Mouse (Mus musculus): ENCODE data around the gene Cby1. TPM values are rescaled to one million over a fixed set of nuclear protein-coding genes. Genes with fewer than 3 reads are reported as not detected.

Cby1 gene
- total and polyA plus RNA-seq, 2 experiments from 2014 or later, result 70.3 to 119 TPM

DNA sequence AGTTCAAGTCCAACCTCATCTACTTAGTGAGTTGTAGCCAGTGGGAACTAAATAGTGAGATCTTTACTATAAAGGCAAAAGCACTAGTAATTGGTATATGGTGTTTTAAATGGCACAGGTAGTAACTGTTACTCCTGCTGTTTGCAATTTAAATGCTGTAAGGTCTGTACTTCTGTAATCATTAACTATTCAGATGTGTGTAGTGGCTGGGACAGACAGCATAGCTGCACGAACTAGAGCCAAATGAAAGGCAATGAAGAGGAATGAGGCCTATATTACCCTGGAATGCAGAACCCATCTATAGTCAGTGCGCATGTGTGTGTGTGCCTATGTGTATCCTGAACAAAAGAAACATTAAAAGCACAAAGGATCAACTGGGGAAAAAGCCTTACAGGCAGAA, 18.9 kb downstream of the Cby1 start:
- Histone ChIP-seq H3K36me3 (ENCODE audit: insufficient read depth) (peaks cover 37% of the 10 kb centered on the region), H3K4me2 (ENCODE audit: low read depth) (no peak overlapping the region), H3K4me3 (ENCODE audit: low read depth, low read length) (no peak overlapping the region), H3K4me1 (ENCODE audit: insufficient read depth) (no peaks in the 10 kb centered on the region), H3K27ac (ENCODE audit: low read depth, low read length) (no peak overlapping the region), H3K27me3 (ENCODE audit: insufficient read depth, low read length) (no peaks in the 10 kb centered on the region), H3K9me3 (ENCODE audit: low read length) (no peaks in the 10 kb centered on the region), H3K9ac (no peak overlapping the region)
- ATAC-seq, result no peak
- TF ChIP-seq CTCF (IDR thresholded peaks at IDR 0.05; ENCODE audit: low read depth), result no peak
- DNase-seq, result no peak
- WGBS, result 86% methylated on average over 2 of the region's 2 CpGs

DNA sequence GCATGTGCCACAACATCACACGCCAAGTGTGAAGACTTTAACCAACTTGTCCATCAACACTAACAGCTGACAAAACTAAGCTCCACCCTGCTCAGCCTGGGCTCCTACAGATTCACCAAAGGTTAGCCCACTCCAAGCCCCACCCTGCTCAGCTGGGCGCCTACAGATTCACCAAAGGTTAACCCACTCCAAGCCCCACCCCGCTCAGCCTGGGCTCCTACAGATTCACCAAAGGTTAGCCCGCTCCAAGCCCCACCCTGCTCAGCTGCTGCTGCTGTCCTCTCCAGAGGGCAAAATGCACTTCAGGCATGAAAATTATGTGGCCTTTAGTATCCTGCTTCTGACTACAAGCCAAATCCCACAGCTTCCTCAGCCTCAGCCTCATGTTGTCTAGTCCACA, 23.0 kb downstream of the Cby1 start:
- no peak for DNase-seq
- no peak for ATAC-seq
- Histone ChIP-seq H3K4me2 (ENCODE audit: low read depth) (no peak overlapping the region), H3K27me3 (ENCODE audit: insufficient read depth, low read length) (no peaks in the 10 kb centered on the region), H3K4me1 (ENCODE audit: insufficient read depth) (peaks cover 31% of the 10 kb centered on the region), H3K9ac (no peak overlapping the region), H3K9me3 (ENCODE audit: low read length) (no peaks in the 10 kb centered on the region), H3K4me3 (ENCODE audit: low read depth, low read length) (no peak overlapping the region), H3K27ac (ENCODE audit: low read depth, low read length) (no peak overlapping the region), H3K36me3 (ENCODE audit: insufficient read depth) (0 out of 2 replicates have a peak, but pooled peaks cover 2% of the 10 kb centered on the region)
- TF ChIP-seq CTCF (IDR thresholded peaks at IDR 0.05; ENCODE audit: low read depth), result no peak
- 85% methylated on average over 4 of the region's 4 CpGs for WGBS

DNA sequence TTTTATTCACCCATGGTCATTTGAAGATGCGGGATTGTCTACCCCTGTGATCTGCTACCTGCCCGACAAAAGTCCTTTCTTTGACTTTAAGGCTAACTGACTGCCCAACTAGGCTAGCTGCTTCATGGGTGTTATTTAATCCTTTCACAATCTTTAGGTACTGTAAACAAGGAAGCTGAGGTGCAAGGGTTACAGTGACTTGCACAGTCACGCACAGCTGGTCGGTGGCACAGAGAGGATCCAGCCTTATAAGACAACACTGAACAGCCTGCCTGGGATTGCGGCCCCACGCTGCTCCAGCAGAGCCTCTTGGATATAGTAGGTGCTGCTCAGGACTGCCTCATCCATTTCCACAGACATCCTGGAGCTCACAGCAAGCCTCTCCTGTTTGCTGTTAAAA, 24.1 kb downstream of the Cby1 start:
- no peak for TF ChIP-seq CTCF (IDR thresholded peaks at IDR 0.05; ENCODE audit: low read depth)
- H3K9me3 ChIP-seq (ENCODE audit: low read length), result no peaks in the 10 kb centered on the region
- ATAC-seq (no peak), DNase-seq (no peak)
- 86% methylated on average over 6 of the region's 6 CpGs for WGBS
- peaks cover 31% of the 10 kb centered on the region for H3K4me1 ChIP-seq (ENCODE audit: insufficient read depth)
- peak overlapping the region; percentile 70 for H3K4me2 ChIP-seq (ENCODE audit: low read depth)
- H3K27me3 ChIP-seq (ENCODE audit: insufficient read depth, low read length), result no peaks in the 10 kb centered on the region
- H3K27ac ChIP-seq (ENCODE audit: low read depth, low read length), result no peak overlapping the region
- H3K36me3 ChIP-seq (ENCODE audit: insufficient read depth), result no peaks in the 10 kb centered on the region
- no peak overlapping the region for H3K9ac ChIP-seq
- no peak overlapping the region for H3K4me3 ChIP-seq (ENCODE audit: low read depth, low read length)

DNA sequence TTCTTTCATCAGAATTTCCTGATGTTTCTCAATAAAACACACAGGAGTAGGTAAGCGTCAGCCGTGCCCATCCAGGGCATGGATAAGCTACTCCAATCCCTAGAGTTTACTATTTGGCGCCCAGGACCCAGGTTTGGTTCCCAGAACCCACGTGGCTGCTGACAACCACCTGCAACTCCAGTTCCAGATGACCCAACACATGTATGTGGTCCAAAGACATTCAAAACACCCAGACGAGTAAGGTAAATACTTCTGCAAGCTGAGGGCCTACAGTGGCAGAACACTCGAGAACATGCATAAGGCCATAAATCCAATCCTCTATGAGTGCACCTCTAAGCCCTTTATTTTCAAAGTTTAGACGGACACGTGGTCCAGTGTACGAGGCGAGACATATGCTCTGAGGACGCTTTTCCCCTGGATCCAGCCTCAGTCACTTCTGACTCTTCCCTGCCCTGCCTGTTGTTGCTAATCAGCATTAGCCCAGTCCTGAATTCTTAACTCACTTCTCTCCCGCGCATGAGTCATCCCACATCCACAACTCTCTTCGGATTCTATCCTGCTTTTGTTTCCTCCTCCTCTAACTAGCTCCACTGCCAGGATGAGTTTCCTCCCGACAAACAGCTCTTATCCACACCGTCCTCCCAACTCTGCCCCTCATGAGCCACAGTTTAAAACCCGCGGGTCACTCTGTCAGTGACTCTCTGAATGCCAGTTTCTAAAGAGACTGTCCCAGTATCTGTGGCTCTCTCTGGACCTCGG, 24.9 kb downstream of the Cby1 start:
- Histone ChIP-seq H3K4me3 (ENCODE audit: low read depth, low read length) (peak overlapping the region; percentile 71), H3K27ac (ENCODE audit: low read depth, low read length) (no peak overlapping the region), H3K4me1 (ENCODE audit: insufficient read depth) (peaks cover 31% of the 10 kb centered on the region), H3K9ac (peak overlapping the region; percentile 71), H3K27me3 (ENCODE audit: insufficient read depth, low read length) (no peaks in the 10 kb centered on the region), H3K36me3 (ENCODE audit: insufficient read depth) (no peaks in the 10 kb centered on the region), H3K9me3 (ENCODE audit: low read length) (no peaks in the 10 kb centered on the region), H3K4me2 (ENCODE audit: low read depth) (peak overlapping the region; percentile 70)
- ATAC-seq (no peak), DNase-seq (no peak)
- no peak for TF ChIP-seq CTCF (IDR thresholded peaks at IDR 0.05; ENCODE audit: low read depth)
- 68% methylated on average over 19 of the region's 19 CpGs for WGBS

DNA sequence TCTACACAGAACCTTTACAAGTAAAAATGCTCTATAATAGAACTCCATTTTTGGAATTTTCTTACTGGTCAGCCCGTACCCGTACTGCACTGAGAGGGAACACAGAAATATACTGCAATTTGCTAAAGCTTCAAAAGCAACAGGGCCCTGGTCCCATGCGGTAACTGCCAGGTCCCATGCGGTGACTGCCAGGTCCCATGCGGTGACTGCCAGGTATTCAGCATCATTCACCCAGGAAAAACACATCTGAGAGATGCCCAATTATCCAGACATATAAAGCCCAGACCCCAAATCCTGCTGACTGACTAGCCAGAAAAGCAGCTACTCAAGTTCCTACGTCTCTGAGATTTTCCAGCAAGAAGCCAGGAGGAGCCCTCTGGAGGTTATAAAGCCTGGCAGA, 25.6 kb downstream of the Cby1 start:
- H3K9me3 ChIP-seq (ENCODE audit: low read length), result no peaks in the 10 kb centered on the region
- H3K27me3 ChIP-seq (ENCODE audit: insufficient read depth, low read length), result no peaks in the 10 kb centered on the region
- H3K9ac ChIP-seq, result peak overlapping the region; percentile 71
- peak overlapping the region; percentile 71 for H3K4me3 ChIP-seq (ENCODE audit: low read depth, low read length)
- DNase-seq (no peak), ATAC-seq (no peak)
- H3K4me1 ChIP-seq (ENCODE audit: insufficient read depth), result peaks cover 31% of the 10 kb centered on the region
- peak overlapping the region; percentile 70 for H3K4me2 ChIP-seq (ENCODE audit: low read depth)
- H3K36me3 ChIP-seq (ENCODE audit: insufficient read depth), result no peaks in the 10 kb centered on the region
- TF ChIP-seq CTCF (IDR thresholded peaks at IDR 0.05; ENCODE audit: low read depth), result no peak
- WGBS, result 52% methylated on average over 6 of the region's 6 CpGs
- no peak overlapping the region for H3K27ac ChIP-seq (ENCODE audit: low read depth, low read length)

DNA sequence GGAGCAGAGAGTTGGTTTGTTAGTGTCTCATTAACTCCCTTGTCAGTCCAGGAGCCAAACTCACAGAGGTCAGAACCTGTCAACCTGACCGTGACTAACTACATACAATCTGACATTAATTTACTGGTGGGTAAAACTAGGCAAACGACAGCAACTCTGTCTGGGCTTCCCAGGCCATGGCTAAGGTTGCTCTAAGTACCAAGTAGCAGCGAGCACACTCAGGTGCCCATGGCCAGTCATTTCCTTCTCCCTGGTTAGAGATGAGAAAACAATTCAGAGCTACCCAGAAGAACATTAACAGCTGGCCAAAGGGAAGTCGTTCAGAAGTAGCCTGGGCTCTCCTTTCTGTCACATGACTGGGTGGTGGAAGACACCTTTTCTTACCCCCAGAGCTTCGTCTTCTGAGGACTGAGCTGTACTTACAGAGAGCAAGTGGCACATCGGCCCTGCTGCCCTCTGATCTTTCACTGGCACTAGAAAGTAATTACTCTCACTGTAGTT, 26.2 kb downstream of the Cby1 start:
- Histone ChIP-seq H3K4me1 (ENCODE audit: insufficient read depth) (peaks cover 31% of the 10 kb centered on the region), H3K4me3 (ENCODE audit: low read depth, low read length) (peak overlapping the region; percentile 71), H3K9me3 (ENCODE audit: low read length) (no peaks in the 10 kb centered on the region), H3K9ac (peak overlapping the region; percentile 71), H3K4me2 (ENCODE audit: low read depth) (peak overlapping the region; percentile 70), H3K27ac (ENCODE audit: low read depth, low read length) (no peak overlapping the region), H3K36me3 (ENCODE audit: insufficient read depth) (no peaks in the 10 kb centered on the region), H3K27me3 (ENCODE audit: insufficient read depth, low read length) (no peaks in the 10 kb centered on the region)
- ATAC-seq (no peak), DNase-seq (no peak)
- 38% methylated on average over 6 of the region's 6 CpGs for WGBS
- TF ChIP-seq CTCF (IDR thresholded peaks at IDR 0.05; ENCODE audit: low read depth), result no peak

DNA sequence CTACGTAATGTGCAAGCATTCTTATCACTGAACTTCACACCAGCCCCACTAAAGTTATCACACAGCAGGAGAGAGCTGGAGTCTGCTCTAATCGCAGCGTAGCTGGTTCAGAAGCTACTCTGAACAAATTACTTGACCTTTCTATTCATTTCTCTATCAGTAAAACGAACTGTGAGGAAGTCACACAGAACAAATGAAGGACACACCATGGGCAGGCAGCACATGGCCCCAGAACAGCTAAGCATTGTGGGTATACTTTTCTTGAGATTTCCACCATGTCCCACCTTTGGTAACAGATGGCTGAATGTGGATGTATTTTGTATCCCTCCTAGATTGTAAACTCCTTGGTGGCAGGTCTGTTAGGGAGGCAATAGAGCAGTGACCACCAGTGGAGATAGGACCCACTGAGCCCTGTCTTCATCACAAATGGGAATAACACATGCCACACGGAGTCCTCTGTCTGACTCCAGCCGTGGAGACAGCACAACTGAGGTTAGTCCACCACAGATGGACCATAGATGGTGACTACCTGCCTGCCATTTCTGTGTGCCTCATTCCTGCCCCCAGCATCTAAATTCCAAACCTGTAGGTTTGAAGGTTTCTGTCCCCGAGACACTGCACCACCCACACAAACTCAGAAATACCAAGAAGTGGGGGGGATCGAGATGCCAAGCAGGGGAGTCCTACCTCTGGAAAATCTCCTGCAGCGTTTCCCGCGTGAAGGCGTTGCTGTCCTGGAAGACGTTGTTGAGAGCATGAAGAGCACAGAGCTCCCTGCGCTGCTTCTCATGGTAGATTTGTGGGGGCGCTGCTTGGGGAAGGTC, 27.3 kb downstream of the Cby1 start:
- 12% methylated on average over 15 of the region's 15 CpGs for WGBS
- H3K36me3 ChIP-seq (ENCODE audit: insufficient read depth), result no peaks in the 10 kb centered on the region
- peak overlapping the region; percentile 71 for H3K9ac ChIP-seq
- no peaks in the 10 kb centered on the region for H3K27me3 ChIP-seq (ENCODE audit: insufficient read depth, low read length)
- DNase-seq, result no peak
- H3K9me3 ChIP-seq (ENCODE audit: low read length), result no peaks in the 10 kb centered on the region
- peak overlapping the region; percentile 71 for H3K4me3 ChIP-seq (ENCODE audit: low read depth, low read length)
- TF ChIP-seq CTCF (IDR thresholded peaks at IDR 0.05; ENCODE audit: low read depth), result no peak
- no peak overlapping the region for H3K27ac ChIP-seq (ENCODE audit: low read depth, low read length)
- ATAC-seq, result no peak
- H3K4me1 ChIP-seq (ENCODE audit: insufficient read depth), result peaks cover 31% of the 10 kb centered on the region
- H3K4me2 ChIP-seq (ENCODE audit: low read depth), result peak overlapping the region; percentile 70
